Mouse (Mus musculus): ENCODE measurements around the gene Cs. TPM values are rescaled to one million over a fixed set of nuclear protein-coding genes. Genes with fewer than 3 reads are reported as not detected.
A peak's percentile ranks its signal among the peaks of the same experiment; 100 is the strongest.

Gene Cs
- total RNA-seq, 4 experiments from 2014 or later: 221 to 239 (median 230) TPM

DNA sequence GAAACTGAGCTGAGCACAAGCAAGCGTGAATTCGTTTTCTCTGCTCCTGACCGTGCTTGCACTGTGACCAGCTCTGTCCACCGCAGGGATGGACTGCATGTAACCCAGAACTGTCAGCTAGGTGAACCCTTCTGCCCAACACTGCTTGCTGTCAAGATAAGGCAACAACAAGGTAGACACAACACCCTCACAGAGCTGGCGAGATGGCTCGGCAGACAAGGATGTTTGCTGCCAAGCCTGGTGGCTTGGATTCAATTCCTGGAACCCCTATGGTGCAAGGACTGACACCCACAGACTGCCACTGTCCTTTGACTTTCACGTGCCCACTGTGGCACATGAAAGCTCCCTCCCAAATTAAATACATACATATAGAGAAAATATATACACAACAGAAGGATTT, 66.4 kb downstream of the Cs start:
- no peak for DNase-seq (ENCODE audit: low spot score in 2 of 2)

DNA sequence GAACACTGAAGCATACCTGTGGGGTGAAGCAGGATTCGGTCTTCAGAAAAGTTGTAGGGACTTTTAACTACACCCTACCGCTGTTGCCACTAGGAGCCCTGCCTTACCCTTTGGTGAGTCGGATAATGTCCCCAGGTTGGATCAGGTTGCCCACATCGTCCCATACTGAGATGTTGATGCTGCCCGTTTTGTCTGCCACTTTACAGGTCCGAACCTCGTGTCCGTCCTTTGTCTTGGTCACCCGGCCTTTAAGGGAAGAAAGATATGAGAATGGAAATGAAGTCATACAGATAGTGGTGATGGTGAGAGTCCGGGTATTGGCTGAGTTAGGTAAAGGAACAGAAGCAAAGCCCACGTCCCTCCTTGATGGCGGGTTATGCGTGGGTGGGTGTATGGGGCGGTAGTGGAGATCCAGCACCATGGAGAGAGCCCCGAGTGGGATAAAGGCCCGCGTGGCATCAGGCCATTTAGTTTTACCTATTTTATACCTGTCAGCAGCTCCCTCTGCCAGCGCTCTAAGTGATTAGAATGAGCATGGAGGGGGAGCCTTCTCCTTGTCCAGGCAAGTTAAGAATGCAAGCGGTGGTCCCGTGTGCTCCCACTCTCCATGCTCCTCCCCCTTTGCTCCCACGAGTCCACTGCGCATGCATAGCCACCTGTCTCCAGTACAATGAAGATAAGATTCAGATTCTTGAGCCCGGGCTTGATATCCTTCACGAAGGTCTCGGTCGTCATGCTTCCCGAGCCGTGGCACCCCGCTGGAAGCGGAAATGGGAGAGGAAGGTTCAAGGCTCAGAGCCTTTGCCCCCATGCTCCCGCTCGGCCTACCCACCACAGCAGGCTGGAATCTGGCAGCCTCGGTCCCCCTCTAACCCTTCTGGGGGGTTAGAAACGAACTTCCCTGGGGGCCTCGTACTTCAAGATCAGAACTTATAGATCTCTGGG, 71.3 kb downstream of the Cs start:
- DNase-seq (ENCODE audit: low spot score in 2 of 2): peak in 1 of 2 experiments; percentile 44

DNA sequence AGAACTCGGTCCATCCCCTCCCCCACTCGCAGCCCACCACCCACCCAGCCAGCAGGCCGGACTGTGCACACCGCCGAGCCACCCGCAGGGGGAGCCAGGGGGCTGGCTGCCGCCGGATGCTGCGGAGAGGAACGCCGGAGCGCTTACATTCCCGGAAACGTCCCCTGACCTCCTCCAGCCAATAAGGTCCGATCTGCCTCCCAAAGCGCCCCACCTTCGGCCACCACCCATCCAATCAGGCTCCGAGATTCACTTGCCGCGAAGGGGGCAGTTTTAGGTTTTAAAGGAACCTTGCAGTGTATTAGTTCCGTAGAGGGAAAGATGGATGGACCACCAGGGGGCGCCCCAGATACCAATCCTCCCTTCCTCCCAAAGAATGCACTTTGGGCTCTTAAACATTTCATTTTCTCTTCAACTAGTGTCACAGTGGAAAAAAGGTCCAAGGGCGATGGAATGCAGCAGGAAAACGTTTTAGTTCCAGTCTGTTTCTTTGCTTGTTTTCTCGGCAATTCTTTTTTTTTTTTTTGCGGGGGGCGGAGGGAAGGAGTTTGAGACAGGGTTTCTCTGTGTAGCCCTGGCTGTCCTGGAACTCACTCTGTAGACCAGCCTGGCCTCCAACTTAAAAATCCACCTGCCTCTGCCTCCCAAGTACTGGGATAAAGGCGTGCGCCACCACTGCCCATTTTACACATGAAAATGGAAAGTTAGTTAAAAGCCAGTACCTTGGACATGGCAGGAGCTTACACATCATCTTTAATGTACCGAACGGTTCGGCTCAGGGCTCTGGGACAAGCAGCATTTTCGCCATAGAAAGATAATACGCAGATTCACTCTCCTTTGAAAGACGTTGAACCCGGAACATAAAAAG, 72.4 kb downstream of the Cs start:
- peak; percentile 94 to 97 for DNase-seq (ENCODE audit: low spot score in 2 of 2)

GRCm38 (mm10) chr10:128410560-128410845, 73.0 kb downstream of the Cs start:
- DNase-seq (ENCODE audit: low spot score in 2 of 2): no peak

DNA sequence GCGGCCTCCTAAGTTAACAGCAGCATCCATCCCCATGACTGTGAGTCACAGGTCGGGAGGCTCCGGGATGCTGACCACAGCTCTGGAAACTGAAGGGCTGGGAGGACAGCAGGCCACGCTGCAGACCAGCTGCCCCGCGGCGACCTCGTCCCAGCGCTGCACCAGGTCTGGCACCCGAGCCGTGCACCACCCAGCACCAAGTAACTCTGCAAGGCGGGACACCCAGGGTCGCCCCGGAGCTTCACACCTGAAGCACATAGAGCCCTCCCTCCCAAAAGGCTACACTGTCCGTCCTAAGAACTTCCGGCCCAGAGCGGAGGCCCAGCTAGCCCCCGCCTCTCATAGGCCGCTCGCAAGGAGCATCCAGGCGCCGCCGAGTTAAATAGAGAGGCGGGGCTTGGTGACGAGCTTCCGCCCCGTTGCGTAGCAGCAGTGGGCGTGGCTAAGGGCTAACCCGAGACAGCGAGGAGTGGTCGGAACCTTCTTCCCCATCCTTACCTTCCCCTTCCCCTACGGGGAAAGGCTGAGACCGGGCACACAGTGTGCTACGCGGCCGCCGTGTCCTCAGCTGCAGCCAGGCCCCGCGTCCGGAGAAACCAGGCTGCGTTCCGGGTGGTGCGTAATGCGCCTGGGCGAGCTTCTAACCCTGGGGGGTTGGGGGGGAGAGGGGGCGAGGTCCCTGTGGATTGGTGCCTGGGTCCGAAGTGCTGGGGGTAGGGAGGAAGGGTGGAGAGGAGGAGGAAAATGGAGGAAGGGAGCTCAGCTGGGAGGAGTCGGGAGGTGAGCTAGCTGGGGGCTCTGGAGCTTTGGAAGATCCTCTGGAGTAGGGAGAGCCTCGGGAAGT, 73.9 kb downstream of the Cs start, which contains the start of the genes Nabp2 and Rnf41:
Gene Nabp2 (minus strand): TSS at position 282 of the 844 bp plus-strand sequence.
Gene Rnf41 (plus strand): TSS at position 447 of the 844 bp plus-strand sequence.
- peak; percentile 92 to 95 for DNase-seq (ENCODE audit: low spot score in 2 of 2)

DNA sequence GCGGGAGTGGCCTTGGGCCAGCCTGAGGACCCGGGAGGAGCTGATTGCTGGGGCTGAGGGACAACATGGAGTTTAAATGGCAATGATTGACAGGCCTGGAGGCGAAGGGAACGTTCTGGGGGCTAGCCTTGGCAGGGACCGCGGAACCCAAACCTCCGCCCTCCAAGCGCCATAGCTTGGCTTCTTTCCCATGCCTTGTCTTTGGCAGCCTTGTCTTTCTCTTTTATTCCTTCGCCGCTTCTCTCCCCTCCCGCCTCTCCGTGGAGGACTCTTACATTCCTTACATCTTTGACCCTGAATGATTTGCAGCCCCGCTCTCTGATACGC, 74.5 kb downstream of the Cs start:
- DNase-seq (ENCODE audit: low spot score in 2 of 2): no peak

Small RNA genes within 50 kb of the gene (microRNA-seq; reads per million reads assigned to microRNA genes)
- gene Gm25361: 0 reads per million in 2 experiments
- 0 to 0.22 reads per million in 2 experiments for gene Gm26308
- 0 to 0.63 reads per million in 2 experiments for gene Mir6914
- 4.0 to 4.8 reads per million in 2 experiments for gene Mir6915

Other genes with a start within 250 kb of the Cs start
- gene Baz2a, start 246.2 kb upstream of the Cs start, total RNA-seq (2022): 10 to 100 TPM; 36.4 to 39.1 (median 38.4) TPM
- 10 to 100 TPM; 14.3 to 18.7 (median 17.1) TPM for gene Rbms2, start 157.4 kb upstream of the Cs start, total RNA-seq (2022)
- 10 to 100 TPM; 32.6 to 36.0 (median 34.0) TPM for gene Gls2, start 143.3 kb upstream of the Cs start, total RNA-seq (2022)
- 1 to 10 TPM; 8.4 to 9.4 (median 9.2) TPM for gene Spryd4, start 125.9 kb upstream of the Cs start, total RNA-seq (2022)
- gene Mip, start 111.9 kb upstream of the Cs start, total RNA-seq (2022): not detected
- 1 to 10 TPM; 6.4 to 9.9 (median 7.8) TPM for gene Timeless, start 105.7 kb upstream of the Cs start, total RNA-seq (2022)
- not detected for gene Apon, start 83.6 kb upstream of the Cs start, total RNA-seq (2022)
- under 1 TPM in 1 of 4 experiments, not detected in 3; 0.30 TPM for gene Apof, start 69.1 kb upstream of the Cs start, total RNA-seq (2022)
- 10 to 100 TPM; 26.8 to 38.6 (median 28.2) TPM for gene Stat2, start 67.2 kb upstream of the Cs start, total RNA-seq (2022)
- gene Il23a, start 39.0 kb upstream of the Cs start, total RNA-seq (2022): under 1 TPM in 1 of 4 experiments, not detected in 3; 0.36 TPM
- gene Pan2, start 34.4 kb upstream of the Cs start, total RNA-seq (2022): 10 to 100 TPM; 14.5 to 15.5 (median 15.3) TPM
- 10 to 100 TPM; 66.6 to 76.7 (median 67.6) TPM for gene Cnpy2, start 15.3 kb upstream of the Cs start, total RNA-seq (2022)
- 10 to 100 TPM; 59.3 to 62.4 (median 61.5) TPM for gene Coq10a, start 31.3 kb downstream of the Cs start, total RNA-seq (2022)
- gene Ankrd52, start 39.4 kb downstream of the Cs start, total RNA-seq (2022): 10 to 100 TPM; 41.2 to 49.0 (median 44.8) TPM
- under 1 TPM in 3 of 4 experiments, not detected in 1; 0.27 to 0.61 (median 0.59) TPM for gene Slc39a5, start 63.5 kb downstream of the Cs start, total RNA-seq (2022)
- gene Nabp2, start 73.8 kb downstream of the Cs start, total RNA-seq (2022): 10 to 100 TPM; 90.1 to 97.4 (median 94.1) TPM
- 10 to 100 TPM; 72.2 to 79.3 (median 73.4) TPM for gene Rnf41, start 73.9 kb downstream of the Cs start, total RNA-seq (2022)
- gene Smarcc2, start 121.5 kb downstream of the Cs start, total RNA-seq (2022): 100 to 1,000 TPM; 262 to 275 (median 268) TPM
- 100 to 1,000 TPM; 555 to 620 (median 586) TPM for gene Myl6, start 156.4 kb downstream of the Cs start, total RNA-seq (2022)
- 10 to 100 TPM; 29.9 to 33.3 (median 32.4) TPM for gene Myl6b, start 161.0 kb downstream of the Cs start, total RNA-seq (2022)
- gene Esyt1, start 188.1 kb downstream of the Cs start, total RNA-seq (2022): 10 to 100 TPM; 11.9 to 13.7 (median 12.8) TPM
- 10 to 100 TPM; 11.7 to 16.1 (median 14.8) TPM for gene Zc3h10, start 210.0 kb downstream of the Cs start, total RNA-seq (2022)
- 1,000 to 10,000 TPM; 1,345 to 1,743 (median 1,563) TPM for gene Rpl41, start 211.6 kb downstream of the Cs start, total RNA-seq (2022)
- 10 to 100 TPM; 57.5 to 60.9 (median 59.4) TPM for gene Pa2g4, start 228.3 kb downstream of the Cs start, total RNA-seq (2022)